Comparison of ENCODE assay signal across 11 mouse cellular contexts in genomic region chr3:104359225-104360135, GRCm38 (mm10).
DNase-seq lines count a peak whose midpoint lies in the region; ATAC-seq and TF ChIP-seq lines count a peak whose summit lies in the region.
"Had no signal": no experiment of that assay in that cellular context is flagged by ENCODE, and none has a peak within 500 bp of the region (broad histone marks: within the 10 kb centered on the region; RNA-seq: fewer than 3 reads in every experiment).

No protein-coding gene starts in this region.

- no peak for ATAC-seq in liver, embryonic 12.5 days
- peak; percentile 96 for ATAC-seq in intestine, embryonic 15.5 days
- ATAC-seq in limb, embryonic 13.5 days (ENCODE audit: low FRiP score, low read depth) = peak; percentile 59; the same call in 1 of the 2 replicates
- no peak for ATAC-seq in erythroblast, adult 5-6 weeks (replicated peaks; ENCODE audit: low FRiP score, poor library complexity, severe bottlenecking)
- no peak for ATAC-seq in hindbrain, postnatal 0 days

- no peaks in the 10 kb centered on the region for H3K79me2 ChIP-seq in liver, adult 2 months (ENCODE audit: control insufficient read depth, insufficient read depth, low read length)

- TF ChIP-seq POLR2A in liver, adult 2 months (IDR thresholded peaks at IDR 0.05; ENCODE audit: extremely low read depth, insufficient read depth, low read length) = no peak
- no peak for TF ChIP-seq POLR2A in small intestine, adult 2 months (IDR thresholded peaks at IDR 0.05; ENCODE audit: low read depth, low read length)

- no peaks in the 10 kb centered on the region for H3K36me3 ChIP-seq in liver, adult 2 months (ENCODE audit: control insufficient read depth, insufficient read depth, low read length)
- H3K36me3 ChIP-seq in liver, embryonic 12.5 days = no peaks in the 10 kb centered on the region
- H3K36me3 ChIP-seq in intestine, embryonic 15.5 days = no peaks in the 10 kb centered on the region
- H3K36me3 ChIP-seq in limb, embryonic 13.5 days = no peaks in the 10 kb centered on the region
- H3K36me3 ChIP-seq in small intestine, adult 2 months (ENCODE audit: control insufficient read depth, insufficient read depth, low read length) = no peaks in the 10 kb centered on the region
- no peaks in the 10 kb centered on the region for H3K36me3 ChIP-seq in hindbrain, postnatal 0 days (ENCODE audit: insufficient read depth, low read length)
- H3K36me3 ChIP-seq: G1E; neural tube, embryonic 12.5 days had no signal

- no peaks in the 10 kb centered on the region for H3K9me3 ChIP-seq in liver, embryonic 12.5 days (replicated peaks)
- H3K9me3 ChIP-seq in intestine, embryonic 15.5 days = no peaks in the 10 kb centered on the region
- H3K9me3 ChIP-seq in limb, embryonic 13.5 days = no peaks in the 10 kb centered on the region
- H3K9me3 ChIP-seq in hindbrain, postnatal 0 days (ENCODE audit: low read length) = no peaks in the 10 kb centered on the region
- H3K9me3 ChIP-seq: G1E; neural tube, embryonic 12.5 days had no signal

- H3K4me3 ChIP-seq in liver, adult 2 months (ENCODE audit: insufficient read depth, low read depth, low read length) = no peak overlapping the region
- no peak overlapping the region for H3K4me3 ChIP-seq in liver, embryonic 12.5 days
- H3K4me3 ChIP-seq in intestine, embryonic 15.5 days (replicated peaks) = no peak overlapping the region
- no peak overlapping the region for H3K4me3 ChIP-seq in limb, embryonic 13.5 days
- no peak overlapping the region for H3K4me3 ChIP-seq in small intestine, adult 2 months (ENCODE audit: low read depth, low read length)
- no peak overlapping the region for H3K4me3 ChIP-seq in hindbrain, postnatal 0 days (ENCODE audit: low read length)
- H3K4me3 ChIP-seq: neural tube, embryonic 12.5 days had no signal

- peaks cover 13% of the 10 kb centered on the region for H3K4me1 ChIP-seq in liver, adult 2 months (ENCODE audit: control insufficient read depth, insufficient read depth, low read length)
- 0 out of 2 replicates have a peak, but pooled peaks cover 3% of the 10 kb centered on the region for H3K4me1 ChIP-seq in liver, embryonic 12.5 days
- H3K4me1 ChIP-seq in intestine, embryonic 15.5 days (replicated peaks) = 0 out of 2 replicates have a peak, but pooled peaks cover 8% of the 10 kb centered on the region
- peaks cover 15% of the 10 kb centered on the region for H3K4me1 ChIP-seq in limb, embryonic 13.5 days
- H3K4me1 ChIP-seq in small intestine, adult 2 months (ENCODE audit: control insufficient read depth, insufficient read depth, insufficient read length, low read length) = peaks cover 19% of the 10 kb centered on the region
- H3K4me1 ChIP-seq in hindbrain, postnatal 0 days (ENCODE audit: insufficient read depth, low read length) = no peaks in the 10 kb centered on the region
- H3K4me1 ChIP-seq: neural tube, embryonic 12.5 days had no signal

- H3K4me2 ChIP-seq in liver, embryonic 12.5 days = no peak overlapping the region
- H3K4me2 ChIP-seq in intestine, embryonic 15.5 days (replicated peaks) = no peak overlapping the region
- peak overlapping the region; percentile 14; the same call in 1 of the 2 replicates for H3K4me2 ChIP-seq in limb, embryonic 13.5 days (replicated peaks)
- no peak overlapping the region for H3K4me2 ChIP-seq in hindbrain, postnatal 0 days (ENCODE audit: low read depth, low read length)
- H3K4me2 ChIP-seq: neural tube, embryonic 12.5 days had no signal

- no peaks in the 10 kb centered on the region for H3K27me3 ChIP-seq in liver, adult 2 months (ENCODE audit: control insufficient read depth, insufficient read depth, low read length)
- no peaks in the 10 kb centered on the region for H3K27me3 ChIP-seq in liver, embryonic 12.5 days (replicated peaks)
- H3K27me3 ChIP-seq in intestine, embryonic 15.5 days (replicated peaks) = no peaks in the 10 kb centered on the region
- H3K27me3 ChIP-seq in limb, embryonic 13.5 days = no peaks in the 10 kb centered on the region
- no peaks in the 10 kb centered on the region for H3K27me3 ChIP-seq in small intestine, adult 2 months (ENCODE audit: control insufficient read depth, insufficient read depth, low read length)
- H3K27me3 ChIP-seq in hindbrain, postnatal 0 days (ENCODE audit: insufficient read depth, low read length) = no peaks in the 10 kb centered on the region

- 0 out of 2 replicates have a peak, but pooled peaks have one; percentile 4 for TF ChIP-seq CTCF in liver, adult 2 months (IDR thresholded peaks at IDR 0.05; ENCODE audit: low read depth, low read length)
- peak; percentile 24; the same call in 1 of the 2 replicates for TF ChIP-seq CTCF in small intestine, adult 2 months (IDR thresholded peaks at IDR 0.05; ENCODE audit: extremely low read depth, insufficient read length, insufficient replicate concordance, low read depth, low read length)
- TF ChIP-seq CTCF in hindbrain, postnatal 0 days (IDR thresholded peaks at IDR 0.05; ENCODE audit: low read depth) = no peak

- no peak overlapping the region for H3K9ac ChIP-seq in liver, adult 2 months (ENCODE audit: low read depth, low read length)
- H3K9ac ChIP-seq in liver, embryonic 12.5 days = no peak overlapping the region
- no peak overlapping the region for H3K9ac ChIP-seq in intestine, embryonic 15.5 days
- H3K9ac ChIP-seq in limb, embryonic 13.5 days = no peak overlapping the region
- no peak overlapping the region for H3K9ac ChIP-seq in hindbrain, postnatal 0 days (replicated peaks; ENCODE audit: low read length)
- H3K9ac ChIP-seq: neural tube, embryonic 12.5 days had no signal

- H3K27ac ChIP-seq in liver, adult 2 months (replicated peaks; ENCODE audit: insufficient read depth, low read depth, low read length) = peak overlapping the region; percentile 42
- no peak overlapping the region for H3K27ac ChIP-seq in liver, embryonic 12.5 days
- peak overlapping the region; percentile 82 for H3K27ac ChIP-seq in intestine, embryonic 15.5 days
- no peak overlapping the region for H3K27ac ChIP-seq in limb, embryonic 13.5 days
- peak overlapping the region; percentile 63 for H3K27ac ChIP-seq in small intestine, adult 2 months (ENCODE audit: insufficient read depth, low read depth, low read length)
- no peak overlapping the region for H3K27ac ChIP-seq in hindbrain, postnatal 0 days
- H3K27ac ChIP-seq: neural tube, embryonic 12.5 days had no signal

- DNase-seq in liver, adult 2 months (ENCODE audit: extremely low read depth, low read depth, low spot score) = no peak
- no peak for DNase-seq in right cerebral cortex, postnatal 36 days (ENCODE audit: low spot score in 2 of 2)
- DNase-seq in hindbrain, postnatal 0 days (ENCODE audit: low spot score) = no peak
- DNase-seq: cerebellum, postnatal 25 days had no signal

- WGBS in liver, adult 2 months = 27% methylated on average over 8 of the region's 8 CpGs
- 45% methylated on average over 8 of the region's 8 CpGs for WGBS in liver, embryonic 12.5 days (ENCODE audit: insufficient replicate concordance)
- 34% methylated on average over 8 of the region's 8 CpGs for WGBS in intestine, embryonic 15.5 days
- WGBS in limb, embryonic 13.5 days = 20% methylated on average over 8 of the region's 8 CpGs
- WGBS in small intestine, adult 2 months = 19% methylated on average over 8 of the region's 8 CpGs
- WGBS in hindbrain, postnatal 0 days = 68% methylated on average over 8 of the region's 8 CpGs

Comparison
In these comparisons a context has a peak if more than half of its experiments do, and no peak if none do; other contexts are left out.
1. H3K27ac ChIP-seq: peak in liver, adult 2 months (single experiment), intestine, embryonic 15.5 days (single experiment) and small intestine, adult 2 months (single experiment); none in liver, embryonic 12.5 days (single experiment), limb, embryonic 13.5 days (single experiment) and hindbrain, postnatal 0 days (single experiment).
2. ATAC-seq: peak in intestine, embryonic 15.5 days (single experiment) and limb, embryonic 13.5 days (single experiment); none in liver, embryonic 12.5 days (single experiment), erythroblast, adult 5-6 weeks (single experiment) and hindbrain, postnatal 0 days (single experiment).